Mouse (Mus musculus) embryo, embryonic 9.5 days (tissue): ENCODE results near the gene Mgl2.

Experiments
- DNase-seq: peaks from one replicate; pipeline ENCODE4 v3.0.0-alpha.2; 2017; ENCODE audit errors: extremely low spot score

The Mgl2 gene

DNA sequence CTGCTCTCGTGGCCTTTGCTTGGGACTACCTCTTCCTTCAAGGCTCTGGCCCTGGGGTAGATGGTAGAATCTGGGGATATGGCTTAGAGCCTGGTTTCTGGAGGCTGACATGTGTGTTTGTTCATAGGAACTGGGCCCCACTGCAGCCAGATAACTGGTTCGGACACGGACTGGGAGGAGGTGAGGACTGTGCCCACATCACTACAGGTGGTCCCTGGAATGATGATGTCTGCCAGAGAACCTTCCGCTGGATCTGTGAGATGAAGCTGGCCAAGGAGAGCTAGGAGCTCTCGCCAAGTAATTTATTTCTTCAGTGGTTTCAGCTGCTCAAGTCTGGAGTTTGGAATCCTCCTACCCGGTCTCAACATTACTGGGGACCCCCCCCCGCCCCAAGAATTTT is 40.2 kb downstream of the Mgl2 start:
- DNase-seq, result no peak

DNA sequence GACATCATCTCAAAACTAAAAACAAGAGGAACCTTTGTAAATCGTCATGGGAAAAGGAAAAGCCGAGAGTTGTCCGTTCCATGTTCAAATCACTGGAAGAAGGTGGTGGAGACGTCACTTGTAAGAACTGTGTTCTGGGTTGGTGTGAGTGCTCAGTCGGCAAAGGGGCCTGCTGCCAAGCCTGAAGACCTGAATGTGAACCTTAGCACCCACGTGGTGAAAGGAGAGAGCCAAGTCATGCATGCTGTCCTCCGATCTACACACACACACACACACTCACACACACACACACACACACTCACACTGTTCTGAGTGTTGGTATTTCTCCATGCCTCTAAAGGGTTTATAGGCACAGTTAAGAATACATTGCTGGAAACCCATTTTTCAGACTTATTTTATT is 41.1 kb downstream of the Mgl2 start:
- no peak for DNase-seq

DNA sequence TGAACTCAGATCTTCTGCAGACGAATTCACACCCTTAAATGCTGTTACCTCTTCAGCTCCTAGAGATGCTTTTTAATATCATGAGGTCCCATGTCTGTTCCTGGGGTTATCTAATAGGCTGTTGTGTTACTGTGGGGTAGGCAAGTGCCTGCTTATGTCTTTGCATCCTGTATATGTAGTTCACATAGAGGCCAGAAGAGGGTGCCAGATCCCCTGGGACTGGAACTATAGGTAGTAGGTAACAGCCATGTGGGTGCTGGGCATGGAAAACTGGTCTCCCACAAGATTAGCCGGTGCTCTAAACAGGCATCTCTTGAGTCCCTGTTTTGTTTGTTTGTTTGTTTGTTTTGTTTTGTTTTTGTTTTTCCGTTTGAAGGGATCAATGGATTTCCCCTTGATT is 41.7 kb downstream of the Mgl2 start:
- DNase-seq, result peak; percentile 10

DNA sequence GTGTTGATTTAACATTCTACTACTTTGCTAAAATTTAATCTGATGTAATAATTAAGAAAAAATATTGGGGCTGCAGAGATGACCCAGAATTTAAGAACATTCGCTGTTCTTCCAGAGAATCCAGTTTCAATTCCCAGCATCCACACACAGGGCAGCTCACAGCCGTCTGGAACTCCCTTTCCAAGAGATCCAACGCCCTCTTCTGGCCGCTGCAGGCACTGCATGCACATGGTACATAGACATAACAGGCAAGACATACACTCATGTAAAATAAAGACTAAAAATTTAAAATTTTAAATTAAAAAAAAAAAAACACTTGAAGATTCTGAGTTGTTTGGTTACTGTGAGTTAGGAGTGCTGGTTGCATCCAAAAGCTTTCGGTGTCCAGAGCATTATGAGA is 42.2 kb downstream of the Mgl2 start:
- no peak for DNase-seq

DNA sequence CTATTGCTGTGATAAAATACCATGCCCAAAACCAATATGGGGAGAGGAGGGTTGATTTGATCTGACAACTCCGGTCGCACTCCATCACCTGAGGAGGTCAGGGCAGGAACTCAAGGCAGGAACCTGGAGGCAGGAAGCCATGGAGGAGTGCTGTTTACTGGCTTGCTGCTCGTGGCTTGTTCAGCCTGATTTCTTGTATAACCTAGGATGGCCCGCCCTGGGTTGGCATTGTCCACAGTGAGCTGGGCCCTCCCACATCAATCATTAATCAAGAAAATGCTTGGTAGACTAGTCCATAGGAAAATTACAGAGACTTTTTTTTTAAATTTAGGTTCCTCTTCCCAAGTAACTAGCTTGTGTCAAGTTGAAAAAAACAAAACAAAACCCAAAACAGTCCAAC is 44.4 kb downstream of the Mgl2 start:
- DNase-seq, result no peak

DNA sequence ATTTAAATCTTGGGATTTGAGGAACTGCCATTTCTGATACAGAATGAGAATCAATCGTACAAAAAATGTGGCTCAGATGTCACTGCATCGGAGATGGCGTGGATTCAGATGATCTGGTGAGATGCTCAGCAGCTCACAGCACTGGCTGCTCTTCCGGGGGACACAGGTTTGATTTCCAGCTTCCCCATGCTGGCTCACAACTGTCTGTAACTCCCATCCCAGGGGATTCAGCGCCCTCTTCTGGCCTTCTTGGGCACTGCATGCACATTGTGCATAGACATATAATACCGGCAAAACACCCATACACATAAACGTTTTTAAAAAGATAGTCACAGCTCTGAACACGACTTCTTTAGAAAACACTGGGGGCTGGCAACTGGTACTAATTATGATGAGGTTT is 47.5 kb downstream of the Mgl2 start:
- DNase-seq, result no peak

DNA sequence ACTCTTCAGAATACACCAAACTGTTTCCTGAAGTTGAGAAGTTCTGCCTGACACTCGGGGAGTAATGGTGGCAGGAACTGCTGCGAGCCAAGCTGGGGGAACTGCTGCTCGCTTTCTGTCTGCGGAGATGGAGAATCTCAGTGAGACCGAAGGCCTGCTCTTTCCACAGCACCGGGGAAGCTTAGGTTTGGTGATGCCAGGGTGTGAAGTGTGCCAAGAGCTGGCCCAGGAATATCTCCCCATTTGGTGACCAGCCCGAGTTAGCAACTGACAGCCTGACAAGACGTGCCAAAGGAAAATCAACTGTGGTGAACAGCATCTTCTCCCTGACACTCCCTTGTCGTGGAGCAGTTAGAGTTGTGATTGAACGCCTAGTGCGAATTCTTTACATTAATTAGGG is 48.2 kb downstream of the Mgl2 start:
- DNase-seq, result no peak

DNA sequence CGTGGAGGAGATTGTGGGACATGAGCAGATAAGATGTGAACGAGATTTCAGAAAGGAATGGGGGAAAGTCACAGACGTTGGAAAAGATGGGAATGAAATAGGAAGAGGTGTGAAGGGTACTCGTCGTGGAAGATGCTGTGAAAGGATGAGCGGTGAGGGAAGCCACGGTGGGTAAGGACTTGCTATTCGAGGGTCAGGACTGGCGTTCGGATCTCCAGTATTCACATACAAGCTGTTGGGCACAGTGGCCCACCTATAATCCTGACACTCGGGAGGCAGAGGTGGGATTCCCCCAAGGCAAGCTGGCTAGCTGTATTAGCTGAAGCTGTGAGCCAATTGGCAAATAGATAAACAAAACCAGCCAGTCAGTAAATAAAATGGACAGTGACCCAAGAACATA is 48.6 kb downstream of the Mgl2 start:
- DNase-seq, result no peak

DNA sequence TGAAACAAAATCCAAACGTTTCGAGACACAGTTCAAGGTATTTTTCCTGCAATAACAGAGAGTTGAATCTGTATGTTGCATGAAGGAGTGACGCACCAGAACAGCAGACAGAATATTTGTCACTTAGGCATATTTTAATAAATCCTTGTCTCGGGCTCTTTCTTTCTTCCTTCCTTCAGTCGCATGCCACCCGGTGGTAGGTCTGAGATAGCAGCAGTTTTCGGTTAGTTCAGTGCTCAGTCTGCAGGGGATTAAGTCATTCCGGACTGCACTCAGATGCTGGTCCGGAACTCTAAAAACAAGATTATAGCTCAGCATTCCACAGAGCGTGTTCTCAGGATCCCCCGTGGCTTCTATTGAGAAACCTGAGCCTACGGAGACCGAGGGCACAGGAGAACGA is 49.3 kb downstream of the Mgl2 start:
- DNase-seq, result peak; percentile 20

DNA sequence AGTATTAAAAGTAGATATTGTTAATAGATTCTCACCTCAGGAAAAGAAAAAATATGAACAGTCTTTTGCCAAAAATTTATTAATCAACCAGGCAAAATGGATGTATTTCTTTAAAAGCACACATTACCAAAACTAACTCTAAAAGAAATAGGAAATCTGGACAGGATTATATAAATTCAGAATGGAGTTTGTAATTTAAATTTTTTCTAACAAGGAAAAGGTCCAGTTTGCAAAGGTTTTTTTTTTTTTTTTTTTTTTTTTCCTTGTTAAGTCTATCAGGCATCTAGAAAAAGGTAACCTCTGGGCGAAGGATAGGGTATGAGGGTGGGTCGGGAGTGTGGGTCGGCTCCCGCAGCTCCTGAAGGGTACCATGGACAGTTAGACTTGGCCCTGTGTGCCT is 50.4 kb downstream of the Mgl2 start:
- no peak for DNase-seq

DNA sequence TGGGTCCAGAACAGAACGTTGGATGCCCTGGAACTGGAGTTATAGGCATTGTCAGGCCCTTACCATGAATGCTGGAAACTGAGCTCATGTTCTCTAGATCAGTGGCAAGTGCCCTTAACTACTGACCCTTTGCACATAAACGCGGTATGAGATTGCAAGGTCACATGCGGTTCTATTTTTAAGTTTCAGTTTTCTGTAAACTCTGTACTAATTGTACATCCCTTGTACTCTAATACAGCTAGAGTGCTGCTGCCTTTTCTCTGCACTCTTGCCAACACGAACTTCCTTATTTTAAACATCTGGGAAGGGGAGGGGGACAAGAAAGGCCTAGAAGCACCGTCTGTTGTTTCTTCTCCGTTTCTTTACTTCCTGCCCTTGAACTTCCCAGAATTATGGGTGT is 55.0 kb downstream of the Mgl2 start:
- DNase-seq, result no peak
